Mouse (Mus musculus) ES-E14 (cell line): Measurements from ENCODE around the gene Acss1. TPM values are rescaled to one million over a fixed set of nuclear protein-coding genes. Genes with fewer than 3 reads are reported as not detected.

Source experiments
- DNase-seq: peaks from one replicate; pipeline ENCODE4 v3.0.0-alpha.2; 2013; ENCODE audit warnings: low read depth, low spot score
- H3K27ac ChIP-seq: 2 replicates; pipeline ENCODE4 v1.5.1; 2012; ENCODE audit warnings: low read depth, mild to moderate bottlenecking, low read length, moderate library complexity, mixed read lengths; ENCODE audit not compliant: poor library complexity, insufficient read depth, severe bottlenecking
- H3K36me3 ChIP-seq: 2 replicates; pipeline ENCODE4 v1.6.1; 2012; ENCODE audit warnings: mild to moderate bottlenecking, low read length, moderate library complexity, mixed read lengths; ENCODE audit not compliant: control insufficient read depth, poor library complexity, insufficient read depth, severe bottlenecking
- H3K4me1 ChIP-seq, 2 experiments: fragments of 150-350 bp in 1 of 2; sonication (generic) in 1 of 2; 2 replicates each; pipeline ENCODE4 v1.6.1; 2012; ENCODE audit warnings: low read length in 2 of 2, mild to moderate bottlenecking in 1 of 2, mixed read lengths in 1 of 2; ENCODE audit not compliant: control insufficient read depth in 2 of 2, insufficient read depth in 2 of 2, poor library complexity in 1 of 2
- H3K4me3 ChIP-seq, 2 experiments: fragments of 150-350 bp in 1 of 2; sonication (generic) in 1 of 2; 2 replicates each; pipeline ENCODE4 v1.5.1; 2012; ENCODE audit warnings: low read length in 2 of 2, low read depth in 1 of 2, mild to moderate bottlenecking in 1 of 2, mixed read lengths in 1 of 2; ENCODE audit not compliant: insufficient read depth in 1 of 2, poor library complexity in 1 of 2, severe bottlenecking in 1 of 2
- H3K9ac ChIP-seq: 2 replicates; pipeline ENCODE4 v1.6.1; 2012; ENCODE audit warnings: low read depth, mild to moderate bottlenecking, low read length, mixed read lengths; ENCODE audit not compliant: poor library complexity, insufficient read depth, severe bottlenecking
- H3K9me3 ChIP-seq: fragments of 150-350 bp; sonication (generic); 2 replicates; pipeline ENCODE4 v1.6.1; 2012; ENCODE audit warnings: low read depth, mild to moderate bottlenecking, low read length; ENCODE audit not compliant: control insufficient read depth, insufficient read depth
- CHD2 ChIP-seq: IDR thresholded peaks from 2 replicates; pipeline ENCODE4 v1.6.1; 2014; ENCODE audit warnings: mild to moderate bottlenecking, low read depth, low read length, inconsistent platforms
- HCFC1 ChIP-seq: IDR thresholded peaks from 2 replicates; pipeline ENCODE4 v1.6.1; 2012; ENCODE audit warnings: low read length, inconsistent platforms, borderline replicate concordance; ENCODE audit not compliant: insufficient read depth
- MAFK ChIP-seq: IDR thresholded peaks from 2 replicates; pipeline ENCODE4 v1.6.1; 2014; ENCODE audit warnings: mild to moderate bottlenecking, low read depth, low read length, inconsistent platforms; ENCODE audit not compliant: insufficient read depth
- ZC3H11A ChIP-seq: IDR thresholded peaks from 2 replicates; pipeline ENCODE4 v1.6.1; 2012; ENCODE audit warnings: low read depth, mild to moderate bottlenecking, inconsistent platforms, low read length, borderline replicate concordance
- ZNF384 ChIP-seq: IDR thresholded peaks from 2 replicates; pipeline ENCODE4 v1.6.1; 2012; ENCODE audit warnings: low read depth, low read length, inconsistent platforms
- in situ Hi-C, 2 experiments: fragments of 600-800 bp; cut with MboI; formaldehyde crosslinking; loops; one replicate each; pipeline ENCODE4 v1.15.1; 2025; ENCODE audit warnings: low sequenced_read_pairs in 2 of 2, inconsistent platforms in 1 of 2; ENCODE audit not compliant: unreplicated experiment in 2 of 2
- total RNA-seq: library from RNA; depleted of rRNA; stranded (reverse); fragments of 300-350 nt; gene quantifications from 2 replicates; pipeline ENCODE4 v1.2.3, GENCODE M21; 2012

The Acss1 gene
- total RNA-seq, 1 experiment: 3.2 TPM

DNA sequence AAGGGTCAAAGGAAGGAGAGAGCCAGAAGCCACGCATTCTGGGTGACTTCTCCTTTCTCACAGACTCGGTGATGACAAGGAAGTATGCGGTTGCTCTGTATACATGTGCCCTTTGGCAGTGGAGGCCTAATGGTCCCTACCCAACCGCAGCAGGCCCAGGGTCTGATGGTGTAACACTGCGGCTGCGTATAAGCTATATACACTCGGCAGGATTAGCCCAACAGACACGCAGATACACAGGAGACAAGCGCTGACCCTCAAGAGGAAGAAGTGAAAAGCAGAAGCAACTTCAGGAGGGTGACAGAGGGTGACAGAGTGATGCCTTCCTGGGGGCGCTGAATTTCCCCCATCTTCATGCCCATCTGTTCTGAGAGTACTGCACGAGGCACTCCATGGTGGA lies 5.6 kb upstream of the Acss1 start:
- Histone ChIP-seq H3K9ac (no peak overlapping the region), H3K27ac (no peak overlapping the region), H3K36me3 (no peaks in the 10 kb centered on the region), H3K4me3 (no peak overlapping the region), H3K9me3 (no peaks in the 10 kb centered on the region), H3K4me1 (peaks cover 0 to 3% of the 10 kb centered on the region in 2 experiments; a peak in 1 of 4 replicates)
- TF ChIP-seq HCFC1: no peak
- no peak for TF ChIP-seq CHD2
- TF ChIP-seq ZC3H11A: no peak
- TF ChIP-seq ZNF384: no peak
- TF ChIP-seq MAFK: no peak
- in situ Hi-C loops: no loop called here
- DNase-seq: no peak

DNA sequence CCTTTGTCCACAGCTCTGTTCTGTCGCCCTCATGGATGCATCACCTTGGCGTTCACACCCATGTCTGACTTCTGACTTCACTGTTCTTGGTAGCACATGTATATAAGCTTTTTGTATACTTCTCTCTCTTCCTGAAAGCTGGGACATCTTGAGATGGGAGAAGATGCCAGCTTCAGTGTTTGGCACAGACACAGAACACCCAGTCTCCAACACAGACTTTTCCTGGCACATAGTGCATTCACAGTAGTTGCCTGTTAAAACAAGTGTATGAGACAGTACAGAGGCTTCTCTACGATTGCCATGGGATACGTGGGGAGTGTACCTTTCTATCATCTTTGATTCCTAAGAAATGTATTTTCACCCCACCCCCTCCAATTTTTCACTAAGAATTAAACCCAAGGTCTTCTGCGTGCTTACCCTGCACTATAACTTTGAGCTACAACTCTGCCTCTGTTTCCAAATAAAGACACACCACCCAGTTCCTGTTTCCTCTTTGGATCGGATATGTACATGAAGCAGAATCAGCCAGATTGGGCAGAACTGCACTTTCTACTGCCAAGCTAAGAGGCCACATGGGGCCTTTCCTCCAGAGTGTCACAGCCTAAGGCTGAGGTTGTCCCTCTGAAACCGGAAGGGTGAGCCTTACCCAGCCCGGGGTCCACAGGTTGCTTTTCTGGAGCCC lies 3.5 kb upstream of the Acss1 start:
- Histone ChIP-seq H3K27ac (no peak overlapping the region), H3K4me3 (no peak overlapping the region), H3K4me1 (peaks cover 2 to 6% of the 10 kb centered on the region in 2 experiments; a peak in 1 of 4 replicates), H3K9ac (no peak overlapping the region), H3K9me3 (no peaks in the 10 kb centered on the region), H3K36me3 (no peaks in the 10 kb centered on the region)
- DNase-seq: no peak
- in situ Hi-C loops: no loop called here
- no peak for TF ChIP-seq ZC3H11A
- no peak for TF ChIP-seq MAFK
- TF ChIP-seq ZNF384: no peak
- TF ChIP-seq CHD2: no peak
- no peak for TF ChIP-seq HCFC1

- in situ Hi-C loops: no loop called here
- no peak for DNase-seq
- TF ChIP-seq ZC3H11A (no peak), MAFK (no peak), ZNF384 (no peak), HCFC1 (no peak), CHD2 (no peak)
- Histone ChIP-seq H3K4me1 (peaks cover 3 to 9% of the 10 kb centered on the region in 2 experiments; a peak in 1 of 4 replicates), H3K27ac (no peak overlapping the region), H3K36me3 (no peaks in the 10 kb centered on the region), H3K9me3 (no peaks in the 10 kb centered on the region), H3K4me3 (no peak overlapping the region), H3K9ac (no peak overlapping the region)
These were observed 2.6 kb upstream of the Acss1 start for GRCm38 (mm10) chr2:150670926-150671325.

GRCm38 (mm10) chr2:150669454-150670045 lies 1.2 kb upstream of the Acss1 start:
- TF ChIP-seq ZNF384: no peak
- TF ChIP-seq MAFK: no peak
- TF ChIP-seq HCFC1: no peak
- no peak for TF ChIP-seq CHD2
- TF ChIP-seq ZC3H11A: no peak
- DNase-seq: no peak
- in situ Hi-C loops: no loop called here
- Histone ChIP-seq H3K27ac (no peak overlapping the region), H3K4me1 (peaks cover 4 to 11% of the 10 kb centered on the region in 2 experiments; a peak in 1 of 4 replicates), H3K9ac (no peak overlapping the region), H3K4me3 (no peak overlapping the region), H3K9me3 (no peaks in the 10 kb centered on the region), H3K36me3 (no peaks in the 10 kb centered on the region)

GRCm38 (mm10) chr2:150668956-150669355 lies 656 bp upstream of the Acss1 start:
- in situ Hi-C loops: no loop called here
- Histone ChIP-seq H3K36me3 (no peaks in the 10 kb centered on the region), H3K4me1 (peaks cover 4 to 12% of the 10 kb centered on the region in 2 experiments; a peak in 1 of 4 replicates), H3K9ac (no peak overlapping the region), H3K9me3 (no peaks in the 10 kb centered on the region), H3K27ac (no peak overlapping the region), H3K4me3 (no peak overlapping the region)
- TF ChIP-seq ZC3H11A (no peak), CHD2 (no peak), MAFK (no peak), HCFC1 (no peak), ZNF384 (no peak)
- no peak for DNase-seq
